Mouse (Mus musculus): ENCODE data around the gene Ap1m2. TPM values are rescaled to one million over a fixed set of nuclear protein-coding genes. Genes with fewer than 3 reads are reported as not detected.

Gene Ap1m2
- total and polyA plus RNA-seq, 3 experiments, result 0.73 to 1.0 TPM; not detected in 1

- DNase-seq (ENCODE audit: low read depth, low spot score), result no peak
- Histone ChIP-seq H3K9ac (ENCODE audit: control insufficient read depth, low read depth, low read length, poor library complexity, severe bottlenecking) (no peak within 1 kb of the TSS), H3K79me2 (ENCODE audit: control insufficient read depth, insufficient read depth, low read length, poor library complexity) (no peaks in the 10 kb centered on the region), H3K4me1 (ENCODE audit: control insufficient read depth in 1 of 2, insufficient read depth in 2 of 2, low read length in 2 of 2) (peaks cover 12 to 17% of the 10 kb centered on the region in 2 experiments), H3K27ac (ENCODE audit: control insufficient read depth, low read depth, low read length) (no peak within 1 kb of the TSS), H3K9me3 (replicated peaks; ENCODE audit: insufficient read depth, low read length) (no peaks in the 10 kb centered on the region), H3K4me3 (ENCODE audit: control insufficient read depth in 1 of 2, insufficient read depth in 1 of 2, low read depth in 2 of 2, low read length in 2 of 2) (no peak within 1 kb of the TSS), H3K27me3 (ENCODE audit: control insufficient read depth in 1 of 2, insufficient read depth in 2 of 2, low read length in 2 of 2) (no peaks in the 10 kb centered on the region; a peak in 1 of 4 replicates), H3K36me3 (ENCODE audit: control insufficient read depth in 1 of 2, insufficient read depth in 2 of 2, low read length in 2 of 2) (peaks cover 0 to 7% of the 10 kb centered on the region in 2 experiments; a peak in 2 of 4 replicates)
- TF ChIP-seq POLR2A (IDR thresholded peaks at IDR 0.05; ENCODE audit: control insufficient read depth in 1 of 2, insufficient read depth in 1 of 2, low read depth in 1 of 2, low read length in 2 of 2, poor library complexity in 1 of 2) (0 out of 4 replicates have a peak, but pooled peaks of 1 of the 2 experiments have one; percentile 5), CHD1 (IDR thresholded peaks at IDR 0.05; ENCODE audit: low read depth, low read length) (no peak)
Measured at GRCm38 (mm10) chr9:21248326-21248725, 63.8 kb downstream of the Ap1m2 start, which contains the start of gene S1pr5. S1pr5 (minus strand) TSS chr9:21248443.

GRCm38 (mm10) chr9:21246342-21246741 is 65.8 kb downstream of the Ap1m2 start:
- H3K79me2 ChIP-seq (ENCODE audit: control insufficient read depth, insufficient read depth, low read length, poor library complexity), result no peaks in the 10 kb centered on the region
- TF ChIP-seq USF2 (IDR thresholded peaks at IDR 0.05; ENCODE audit: borderline replicate concordance in 1 of 2, insufficient read depth in 1 of 2, low read depth in 1 of 2, low read length in 2 of 2), result no peak
- no peak for TF ChIP-seq RAD21 (IDR thresholded peaks at IDR 0.05; ENCODE audit: low read depth, low read length)
- TF ChIP-seq ZNF384 (IDR thresholded peaks at IDR 0.05; ENCODE audit: low read depth, low read length), result peak; percentile 81
- no peak overlapping the region for H3K27ac ChIP-seq (ENCODE audit: control insufficient read depth, low read depth, low read length)
- H3K36me3 ChIP-seq (ENCODE audit: control insufficient read depth in 1 of 2, insufficient read depth in 2 of 2, low read length in 2 of 2), result peaks cover 0 to 7% of the 10 kb centered on the region in 2 experiments; a peak in 2 of 4 replicates
- no peak for DNase-seq (ENCODE audit: low read depth, low spot score)
- H3K4me1 ChIP-seq (ENCODE audit: control insufficient read depth in 1 of 2, insufficient read depth in 2 of 2, low read length in 2 of 2), result peaks cover 12 to 17% of the 10 kb centered on the region in 2 experiments
- no peaks in the 10 kb centered on the region for H3K9me3 ChIP-seq (replicated peaks; ENCODE audit: insufficient read depth, low read length)
- no peak overlapping the region for H3K9ac ChIP-seq (ENCODE audit: control insufficient read depth, low read depth, low read length, poor library complexity, severe bottlenecking)
- H3K4me3 ChIP-seq (ENCODE audit: control insufficient read depth in 1 of 2, insufficient read depth in 1 of 2, low read depth in 2 of 2, low read length in 2 of 2), result no peak overlapping the region
- H3K27me3 ChIP-seq (ENCODE audit: control insufficient read depth in 1 of 2, insufficient read depth in 2 of 2, low read length in 2 of 2), result no peaks in the 10 kb centered on the region; a peak in 1 of 4 replicates

DNA sequence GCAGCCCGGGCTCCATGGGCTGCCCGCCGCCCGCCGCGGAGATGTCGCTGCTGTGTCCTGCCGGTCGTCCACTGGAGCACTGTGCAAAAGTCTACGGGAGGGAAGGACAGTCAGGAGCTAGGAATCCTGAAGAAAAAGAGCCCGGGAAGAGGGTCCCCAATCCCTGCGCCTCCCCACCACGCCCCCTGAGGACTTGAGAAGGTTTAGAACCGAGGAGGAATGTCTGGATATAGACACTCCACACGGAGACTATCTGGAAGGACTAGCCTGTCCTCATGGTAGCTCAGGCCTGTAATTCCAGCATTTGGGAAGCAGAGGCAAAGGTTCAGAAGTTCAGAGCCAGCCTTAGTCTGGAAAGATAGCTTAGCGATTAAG is 67.0 kb downstream of the Ap1m2 start:
- H3K9me3 ChIP-seq (replicated peaks; ENCODE audit: insufficient read depth, low read length), result no peaks in the 10 kb centered on the region
- no peaks in the 10 kb centered on the region for H3K79me2 ChIP-seq (ENCODE audit: control insufficient read depth, insufficient read depth, low read length, poor library complexity)
- H3K4me3 ChIP-seq (ENCODE audit: control insufficient read depth in 1 of 2, insufficient read depth in 1 of 2, low read depth in 2 of 2, low read length in 2 of 2), result no peak overlapping the region
- no peak for TF ChIP-seq ZKSCAN1 (IDR thresholded peaks at IDR 0.05; ENCODE audit: low read depth, low read length)
- TF ChIP-seq HCFC1 (IDR thresholded peaks at IDR 0.05; ENCODE audit: low read depth, low read length), result no peak
- TF ChIP-seq ZC3H11A (IDR thresholded peaks at IDR 0.05; ENCODE audit: low read depth, low read length), result no peak
- TF ChIP-seq CTCF (IDR thresholded peaks at IDR 0.05 in 2 of 3, conservative IDR thresholded peaks at IDR 0.05 in 1 of 3; ENCODE audit: control insufficient read depth in 1 of 3, insufficient read depth in 1 of 3, low read depth in 2 of 3, low read length in 3 of 3, poor library complexity in 1 of 3, severe bottlenecking in 1 of 3), result no peak
- no peaks in the 10 kb centered on the region; a peak in 1 of 4 replicates for H3K27me3 ChIP-seq (ENCODE audit: control insufficient read depth in 1 of 2, insufficient read depth in 2 of 2, low read length in 2 of 2)
- H3K4me1 ChIP-seq (ENCODE audit: control insufficient read depth in 1 of 2, insufficient read depth in 2 of 2, low read length in 2 of 2), result peaks cover 4 to 13% of the 10 kb centered on the region in 2 experiments
- H3K27ac ChIP-seq (ENCODE audit: control insufficient read depth, low read depth, low read length), result no peak overlapping the region
- H3K9ac ChIP-seq (ENCODE audit: control insufficient read depth, low read depth, low read length, poor library complexity, severe bottlenecking), result no peak overlapping the region
- DNase-seq (ENCODE audit: low read depth, low spot score), result no peak
- peaks cover 0 to 10% of the 10 kb centered on the region in 2 experiments; a peak in 2 of 4 replicates for H3K36me3 ChIP-seq (ENCODE audit: control insufficient read depth in 1 of 2, insufficient read depth in 2 of 2, low read length in 2 of 2)
